Mouse (Mus musculus) T-helper 1 cell (primary cell): Measurements from ENCODE around the gene Atrx.
"Not testable (repeated sequence)": the region's sequence is repeated elsewhere in the genome, so short reads cannot be mapped to it uniquely, and the experiment has no call there.

Experiments used
- in situ Hi-C: fragments of 300-600 bp; cut with MboI, MseI; formaldehyde crosslinking; loops from one replicate; pipeline ENCODE4 v1.15.1; 2025; ENCODE audit warnings: high pct_unique_total_duplicates

Gene Atrx

DNA sequence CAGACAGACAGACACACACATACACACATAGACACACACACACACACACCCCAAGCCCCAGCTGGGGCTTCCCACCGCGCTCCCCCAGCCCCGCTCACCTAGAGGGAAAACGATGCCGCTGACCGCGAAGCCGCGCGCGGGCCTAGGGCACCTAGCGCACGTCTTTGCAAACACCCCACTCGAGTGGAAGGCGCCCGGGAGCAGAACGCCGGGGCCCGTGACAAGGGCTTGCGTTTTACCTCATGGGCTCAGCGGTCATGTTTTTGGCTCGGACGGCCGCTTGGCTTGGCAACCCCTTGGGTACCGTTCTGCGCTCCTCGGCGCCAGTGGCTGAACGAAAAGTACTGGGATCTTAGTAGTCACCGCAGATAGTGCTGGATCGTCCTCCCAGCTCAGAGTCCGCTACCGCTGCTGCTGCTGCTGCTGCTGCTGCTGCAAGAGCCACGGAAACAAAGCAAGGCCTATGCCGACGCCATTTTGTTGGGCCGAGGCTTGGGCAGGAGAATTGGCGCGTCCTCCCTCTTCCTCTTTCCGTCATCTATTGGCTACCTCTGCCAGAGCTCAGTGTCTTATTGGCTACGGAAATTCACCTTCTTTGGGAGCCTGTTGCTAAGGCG lies at the start of gene Atrx:
Atrx (minus strand) TSS at position 543 of the 617 bp plus-strand sequence.
- in situ Hi-C loops = loop anchor here (5.0 kb wide), 1 partner anchor 83 kb away; the partner anchor contains the start of gene Magt1

DNA sequence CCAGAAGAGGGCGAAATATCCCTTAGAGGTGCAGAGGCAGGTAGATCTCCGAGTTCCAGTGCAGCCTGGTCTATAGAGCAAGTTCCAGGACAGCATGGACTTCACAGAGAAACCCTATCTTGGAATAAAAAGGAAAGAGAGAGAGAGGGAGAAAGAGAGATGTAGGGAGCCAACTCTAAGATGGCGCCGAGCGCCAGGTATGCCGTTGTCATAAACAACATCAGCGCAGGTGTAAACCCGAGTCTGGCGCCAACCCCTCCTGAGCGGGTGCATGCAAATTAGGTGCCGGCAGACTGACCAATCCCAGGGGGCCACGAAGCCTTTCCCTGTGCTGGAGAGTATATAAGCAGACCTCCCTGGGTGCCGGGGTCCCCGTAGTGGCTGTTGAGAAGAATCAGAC lies 27.9 kb upstream of the Atrx start:
- in situ Hi-C loops = not testable (repeated sequence)

- in situ Hi-C loops = no loop called here
These were observed 24.8 kb upstream of the Atrx start for GRCm38 (mm10) chrX:105953999-105954398.

DNA sequence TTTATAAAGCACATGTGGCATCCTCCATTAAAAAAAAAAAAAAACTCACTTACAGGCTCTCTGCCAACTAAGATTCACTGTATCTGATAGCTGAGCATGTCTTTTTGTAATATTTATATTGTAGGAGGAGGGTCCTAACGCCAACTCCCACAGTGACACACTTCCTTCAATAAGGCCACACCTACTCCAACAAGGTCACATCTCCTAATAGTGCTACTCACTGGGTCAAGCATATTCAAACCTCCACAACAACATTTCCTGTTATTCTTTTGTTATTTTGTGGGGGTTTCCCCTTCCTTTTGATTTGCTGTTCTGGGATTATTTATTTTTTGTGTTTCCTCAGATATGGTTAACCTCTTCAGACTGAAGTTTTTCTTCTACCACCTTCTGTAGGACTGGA lies 17.2 kb upstream of the Atrx start:
- in situ Hi-C loops = no loop called here

GRCm38 (mm10) chrX:105939245-105939644 lies 10.0 kb upstream of the Atrx start:
- in situ Hi-C loops = no loop called here

DNA sequence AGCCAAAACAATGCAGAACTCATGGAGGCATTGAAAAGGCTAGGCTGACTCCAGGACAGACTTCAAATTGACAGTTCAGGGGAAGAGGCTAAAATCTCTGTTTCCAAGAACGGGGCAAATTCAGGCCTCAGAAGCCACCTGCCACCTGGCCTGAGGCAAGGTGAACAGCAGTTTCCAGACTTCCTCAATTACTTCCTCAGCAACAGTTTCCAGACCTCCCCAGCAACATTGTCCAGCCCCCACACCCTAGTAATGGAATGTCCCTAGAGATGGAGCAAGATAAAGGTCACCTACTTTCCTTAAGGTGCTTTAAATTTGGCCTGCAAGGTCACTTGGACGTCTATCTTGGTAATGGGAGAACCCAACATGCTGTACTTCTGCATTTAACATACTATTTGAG lies 8.5 kb upstream of the Atrx start:
- in situ Hi-C loops = no loop called here

GRCm38 (mm10) chrX:105934341-105934740 lies 5.1 kb upstream of the Atrx start:
- in situ Hi-C loops = no loop called here

- in situ Hi-C loops = loop anchor here (5.0 kb wide), 1 partner anchor 83 kb away; the partner anchor contains the start of gene Magt1
These were observed 355 bp upstream of the Atrx start for GRCm38 (mm10) chrX:105929478-105930038.

GRCm38 (mm10) chrX:105927941-105928860 lies 1.0 kb downstream of the Atrx start:
- in situ Hi-C loops = loop anchor here (5.0 kb wide), 1 partner anchor 84 kb away; the partner anchor contains the start of gene Magt1

- in situ Hi-C loops = loop anchor here (5.0 kb wide), 1 partner anchor 86 kb away; the partner anchor contains the start of gene Magt1
These were observed 3.0 kb downstream of the Atrx start for GRCm38 (mm10) chrX:105926121-105926735.

DNA sequence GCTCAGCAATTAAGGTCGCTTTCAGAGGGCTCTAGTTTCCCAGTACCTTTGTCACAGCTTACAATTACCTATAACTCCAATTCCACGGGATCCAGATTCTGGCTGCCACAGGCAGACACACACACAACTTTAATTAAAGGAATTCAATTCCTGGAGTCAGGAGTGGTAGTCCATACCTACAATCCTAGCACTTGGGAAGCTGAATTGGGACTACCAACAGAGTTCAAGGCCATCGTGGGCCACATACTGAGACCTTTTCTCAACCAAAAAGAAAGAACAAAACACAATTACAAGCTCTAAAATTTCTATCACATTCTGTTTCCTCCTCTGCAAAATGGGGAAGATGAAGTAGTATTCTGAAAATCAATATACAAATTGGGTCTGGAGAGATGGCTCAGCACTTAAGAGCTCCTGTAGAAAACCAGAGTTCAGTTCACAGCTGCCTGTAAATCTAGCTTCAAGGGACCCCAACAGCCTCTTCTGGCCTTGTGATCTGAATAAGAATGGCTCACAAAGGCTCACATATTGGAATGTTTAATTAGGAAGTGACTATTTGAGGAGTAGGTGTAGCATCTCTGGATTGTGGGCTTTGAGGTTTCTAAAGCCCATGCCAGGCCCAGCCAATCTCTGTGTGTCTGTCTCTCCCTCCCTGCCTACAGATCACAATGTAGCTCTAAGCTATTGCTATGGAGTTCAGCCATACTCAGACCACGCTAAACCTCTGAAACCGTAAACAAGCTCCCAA lies 4.7 kb downstream of the Atrx start:
- in situ Hi-C loops = loop anchor here (5.0 kb wide), 1 partner anchor 88 kb away; the partner anchor contains the start of gene Magt1

- in situ Hi-C loops = no loop called here
These were observed 5.3 kb downstream of the Atrx start for GRCm38 (mm10) chrX:105923896-105924295.

DNA sequence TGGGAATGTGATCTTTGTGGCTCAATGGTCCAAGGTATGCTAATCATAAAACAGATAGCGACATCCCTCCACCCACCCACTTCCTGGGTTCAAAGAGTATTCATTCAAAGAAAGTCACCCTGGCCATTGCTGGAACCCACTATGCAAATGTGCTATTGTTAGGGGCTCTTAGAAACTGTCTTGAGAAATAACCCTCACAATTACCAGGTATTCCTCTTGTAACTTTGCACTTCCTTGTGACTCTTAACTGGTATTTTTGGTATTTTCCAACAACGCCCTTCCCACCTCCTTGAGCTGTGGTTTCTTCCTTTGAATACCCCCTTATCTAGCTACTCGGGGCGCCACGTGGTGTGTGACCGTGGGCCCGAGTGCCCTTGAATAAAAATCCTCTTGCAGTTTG lies 6.2 kb downstream of the Atrx start:
- in situ Hi-C loops = not testable (repeated sequence)

DNA sequence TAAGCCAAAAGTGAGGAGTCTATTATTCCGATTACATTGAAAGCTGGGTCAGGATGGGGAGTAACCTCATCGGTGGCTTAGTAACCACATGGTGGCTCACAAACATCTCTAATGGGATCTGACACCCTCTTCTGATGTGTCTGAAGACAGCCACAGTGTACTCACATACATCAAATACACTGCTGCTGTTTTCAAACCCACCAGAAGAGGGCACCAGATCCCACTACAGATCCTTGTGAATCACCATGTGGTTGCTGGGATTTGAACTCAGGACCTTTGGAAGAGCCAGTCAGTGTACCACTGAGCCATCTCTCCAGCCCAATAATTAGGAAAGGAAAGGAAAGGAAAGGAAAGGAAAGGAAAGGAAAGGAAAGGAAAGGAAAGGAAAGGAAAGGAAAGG lies 7.8 kb downstream of the Atrx start:
- in situ Hi-C loops = no loop called here

DNA sequence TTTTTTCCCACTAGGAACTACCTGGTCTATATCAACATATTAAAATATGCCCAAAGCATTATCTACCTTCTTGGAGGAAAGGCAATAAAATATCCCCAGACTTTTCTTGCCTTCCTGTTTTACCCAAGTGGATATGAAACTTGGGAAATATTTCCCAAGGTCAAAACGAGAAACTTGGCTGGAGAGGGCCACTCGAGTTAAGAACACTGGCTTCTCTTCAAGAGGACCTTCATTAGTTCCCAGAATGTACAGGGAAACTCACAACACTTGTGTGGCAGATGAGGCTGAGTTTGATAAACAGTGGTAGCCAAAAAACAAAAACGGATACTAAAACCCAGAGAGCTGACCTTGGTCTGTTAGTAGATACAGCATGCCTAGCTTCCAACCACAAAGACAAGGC lies 17.5 kb downstream of the Atrx start:
- in situ Hi-C loops = no loop called here

GRCm38 (mm10) chrX:105901611-105902010 lies 27.6 kb downstream of the Atrx start:
- in situ Hi-C loops = no loop called here

GRCm38 (mm10) chrX:105886921-105887320 lies 42.3 kb downstream of the Atrx start:
- in situ Hi-C loops = no loop called here

DNA sequence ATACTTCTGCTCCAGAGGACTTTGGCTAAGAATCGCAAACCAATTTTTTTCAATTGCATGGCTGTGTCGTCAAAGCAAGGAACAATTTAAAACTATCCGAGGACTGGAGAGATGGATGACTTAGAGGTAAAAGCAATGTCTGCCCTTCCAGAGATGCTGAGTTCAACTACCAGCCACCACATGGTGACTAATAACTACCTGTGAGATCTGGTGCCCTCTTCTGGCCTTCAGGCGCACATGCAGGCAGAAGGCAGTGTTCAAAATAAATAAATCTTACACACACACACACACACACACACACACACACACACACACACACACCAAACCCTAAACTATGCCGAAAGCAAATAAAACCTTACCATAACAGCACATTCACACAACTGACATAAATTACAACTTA lies 64.8 kb downstream of the Atrx start:
- in situ Hi-C loops = no loop called here

DNA sequence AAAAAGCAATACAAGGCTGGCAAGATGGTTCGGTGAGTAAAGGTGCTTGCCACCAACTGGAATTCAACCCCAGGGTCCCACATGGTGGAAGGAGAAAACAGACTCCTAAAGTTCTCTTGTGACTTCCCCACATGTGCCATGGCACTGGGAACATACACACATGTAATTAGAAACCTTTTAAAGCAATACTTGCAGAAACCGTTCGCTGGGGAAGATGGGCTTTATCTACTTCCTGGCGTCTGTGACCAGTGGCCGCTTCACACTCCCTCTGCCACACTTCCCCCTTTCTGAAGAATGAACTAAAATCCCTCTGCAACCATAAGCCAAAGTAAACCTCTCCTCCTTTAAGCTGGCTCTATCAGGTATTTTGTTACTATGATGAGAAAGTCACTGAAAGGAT lies 104.7 kb downstream of the Atrx start:
- in situ Hi-C loops = no loop called here

- in situ Hi-C loops = no loop called here
These were observed 134.3 kb downstream of the Atrx start for GRCm38 (mm10) chrX:105794806-105795403.

- in situ Hi-C loops = no loop called here
These were observed 155.9 kb downstream of the Atrx start for GRCm38 (mm10) chrX:105773281-105773680.
